Mouse (Mus musculus): ENCODE data around the gene Armc3. TPM values are rescaled to one million over a fixed set of nuclear protein-coding genes. Genes with fewer than 3 reads are reported as not detected.

The Armc3 gene
- polyA plus RNA-seq, 1 experiment from 2014 or later, result 2.0 TPM

- ATAC-seq (no peak), DNase-seq (ENCODE audit: low spot score) (peak; percentile 38)
- no peak overlapping the region for H3K4me2 ChIP-seq (replicated peaks; ENCODE audit: low read depth, low read length)
- WGBS, result 12% methylated on average over 1 of the region's 1 CpGs
- no peaks in the 10 kb centered on the region for H3K4me1 ChIP-seq (ENCODE audit: insufficient read depth, low read depth, low read length)
- TF ChIP-seq CTCF (IDR thresholded peaks at IDR 0.05) (no peak), EP300 (IDR thresholded peaks at IDR 0.05) (no peak)
- no peak overlapping the region for H3K27ac ChIP-seq (ENCODE audit: low read length)
- no peaks in the 10 kb centered on the region for H3K9me3 ChIP-seq (ENCODE audit: low read length)
- no peaks in the 10 kb centered on the region for H3K36me3 ChIP-seq (ENCODE audit: insufficient read depth, low read length)
- H3K27me3 ChIP-seq (replicated peaks; ENCODE audit: insufficient read depth, low read length), result no peaks in the 10 kb centered on the region
- no peak overlapping the region for H3K4me3 ChIP-seq (ENCODE audit: low read depth, low read length)
- no peak overlapping the region for H3K9ac ChIP-seq (replicated peaks; ENCODE audit: low read depth)
These were observed 22.3 kb upstream of the Armc3 start for GRCm38 (mm10) chr2:19176827-19177236.

DNA sequence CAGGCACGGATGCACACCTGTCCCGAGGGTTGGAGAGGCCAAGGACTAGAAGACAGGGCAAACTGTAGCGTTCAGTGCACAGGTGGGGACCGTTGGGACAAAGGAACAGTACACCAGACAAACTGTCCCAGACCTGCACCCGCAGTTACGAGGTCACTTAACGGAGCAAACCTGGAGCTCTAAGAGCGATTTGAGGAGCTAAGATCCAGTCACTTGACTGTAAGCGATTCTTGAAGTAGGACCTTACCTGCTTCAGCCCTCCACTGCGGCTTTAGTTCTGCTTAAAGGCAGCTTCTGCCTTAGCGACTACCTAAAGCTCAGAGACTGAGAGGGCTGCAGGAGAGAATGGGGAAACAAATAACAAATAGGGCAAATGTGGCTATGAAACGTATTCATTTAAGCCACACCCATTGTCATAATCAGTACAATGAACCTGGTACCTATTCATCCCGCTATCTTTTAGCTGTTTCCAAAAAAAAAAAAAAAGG, 308 bp downstream of the Armc3 start:
- Histone ChIP-seq H3K9me3 (ENCODE audit: low read length) (no peaks in the 10 kb centered on the region), H3K9ac (replicated peaks; ENCODE audit: low read depth) (no peak overlapping the region), H3K27ac (ENCODE audit: low read length) (no peak overlapping the region), H3K36me3 (ENCODE audit: insufficient read depth, low read length) (no peaks in the 10 kb centered on the region), H3K27me3 (replicated peaks; ENCODE audit: insufficient read depth, low read length) (no peaks in the 10 kb centered on the region), H3K4me2 (replicated peaks; ENCODE audit: low read depth, low read length) (peak overlapping the region; percentile 56), H3K4me3 (ENCODE audit: low read depth, low read length) (peak overlapping the region; percentile 43; the same call in 1 of the 2 replicates), H3K4me1 (ENCODE audit: insufficient read depth, low read depth, low read length) (peaks cover 6% of the 10 kb centered on the region; the same call in 1 of the 2 replicates)
- 29% methylated on average over 13 of the region's 13 CpGs for WGBS
- TF ChIP-seq EP300 (IDR thresholded peaks at IDR 0.05) (no peak), CTCF (IDR thresholded peaks at IDR 0.05) (no peak)
- ATAC-seq (0 out of 2 replicates have a peak, but pooled peaks have one; percentile 4), DNase-seq (ENCODE audit: low spot score) (peak; percentile 26)

- no peaks in the 10 kb centered on the region for H3K9me3 ChIP-seq (ENCODE audit: low read length)
- no peak overlapping the region for H3K4me3 ChIP-seq (ENCODE audit: low read depth, low read length)
- H3K27ac ChIP-seq (ENCODE audit: low read length), result no peak overlapping the region
- no peak for TF ChIP-seq EP300 (IDR thresholded peaks at IDR 0.05)
- TF ChIP-seq CTCF (IDR thresholded peaks at IDR 0.05), result no peak
- no peaks in the 10 kb centered on the region for H3K27me3 ChIP-seq (replicated peaks; ENCODE audit: insufficient read depth, low read length)
- ATAC-seq, result no peak
- H3K4me1 ChIP-seq (ENCODE audit: insufficient read depth, low read depth, low read length), result peaks cover 6% of the 10 kb centered on the region; the same call in 1 of the 2 replicates
- H3K4me2 ChIP-seq (replicated peaks; ENCODE audit: low read depth, low read length), result no peak overlapping the region
- H3K36me3 ChIP-seq (ENCODE audit: insufficient read depth, low read length), result no peaks in the 10 kb centered on the region
- H3K9ac ChIP-seq (replicated peaks; ENCODE audit: low read depth), result no peak overlapping the region
- DNase-seq (ENCODE audit: low spot score), result no peak
- 40% methylated on average over 1 of the region's 1 CpGs for WGBS
These were observed 1.0 kb downstream of the Armc3 start for GRCm38 (mm10) chr2:19200112-19200511.

GRCm38 (mm10) chr2:19201682-19202081, 2.6 kb downstream of the Armc3 start:
- 24% methylated on average over 2 of the region's 2 CpGs for WGBS
- Histone ChIP-seq H3K4me3 (ENCODE audit: low read depth, low read length) (no peak overlapping the region), H3K9me3 (ENCODE audit: low read length) (no peaks in the 10 kb centered on the region), H3K27me3 (replicated peaks; ENCODE audit: insufficient read depth, low read length) (no peaks in the 10 kb centered on the region), H3K4me2 (replicated peaks; ENCODE audit: low read depth, low read length) (no peak overlapping the region), H3K4me1 (ENCODE audit: insufficient read depth, low read depth, low read length) (peaks cover 6% of the 10 kb centered on the region; the same call in 1 of the 2 replicates), H3K27ac (ENCODE audit: low read length) (no peak overlapping the region), H3K9ac (replicated peaks; ENCODE audit: low read depth) (no peak overlapping the region), H3K36me3 (ENCODE audit: insufficient read depth, low read length) (no peaks in the 10 kb centered on the region)
- TF ChIP-seq EP300 (IDR thresholded peaks at IDR 0.05) (no peak), CTCF (IDR thresholded peaks at IDR 0.05) (no peak)
- ATAC-seq (no peak), DNase-seq (ENCODE audit: low spot score) (peak; percentile 19)

DNA sequence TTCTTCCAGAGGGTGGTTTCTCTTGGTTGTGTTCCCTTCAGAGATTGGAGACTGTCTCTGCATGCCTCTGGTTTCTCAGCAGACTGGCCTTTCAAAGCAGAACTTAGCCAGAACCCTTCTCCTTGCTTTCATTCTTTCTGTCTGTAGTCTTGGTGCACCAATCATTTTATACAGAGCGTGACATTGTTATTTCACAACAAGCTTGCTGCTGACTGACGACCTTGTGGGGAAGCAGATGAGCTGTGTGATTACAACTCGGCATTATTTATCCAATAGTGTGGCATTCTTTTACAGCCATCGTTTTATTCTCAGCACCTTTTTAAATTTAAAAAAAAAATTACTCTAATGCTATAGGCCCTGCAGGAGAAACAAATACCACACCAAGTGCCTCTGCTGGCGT, 35.2 kb downstream of the Armc3 start:
- ATAC-seq (no peak), DNase-seq (ENCODE audit: low spot score) (no peak)
- Histone ChIP-seq H3K27me3 (replicated peaks; ENCODE audit: insufficient read depth, low read length) (no peaks in the 10 kb centered on the region), H3K4me2 (replicated peaks; ENCODE audit: low read depth, low read length) (no peak overlapping the region), H3K9me3 (ENCODE audit: low read length) (no peaks in the 10 kb centered on the region), H3K27ac (ENCODE audit: low read length) (no peak overlapping the region), H3K4me1 (ENCODE audit: insufficient read depth, low read depth, low read length) (no peaks in the 10 kb centered on the region), H3K9ac (replicated peaks; ENCODE audit: low read depth) (no peak overlapping the region), H3K4me3 (ENCODE audit: low read depth, low read length) (no peak overlapping the region), H3K36me3 (ENCODE audit: insufficient read depth, low read length) (no peaks in the 10 kb centered on the region)
- 69% methylated on average over 5 of the region's 5 CpGs for WGBS
- TF ChIP-seq CTCF (IDR thresholded peaks at IDR 0.05) (no peak), EP300 (IDR thresholded peaks at IDR 0.05) (no peak)

- Histone ChIP-seq H3K36me3 (ENCODE audit: insufficient read depth, low read length) (no peaks in the 10 kb centered on the region), H3K4me3 (ENCODE audit: low read depth, low read length) (no peak overlapping the region), H3K4me1 (ENCODE audit: insufficient read depth, low read depth, low read length) (no peaks in the 10 kb centered on the region), H3K27me3 (replicated peaks; ENCODE audit: insufficient read depth, low read length) (no peaks in the 10 kb centered on the region), H3K4me2 (replicated peaks; ENCODE audit: low read depth, low read length) (no peak overlapping the region), H3K9me3 (ENCODE audit: low read length) (no peaks in the 10 kb centered on the region), H3K27ac (ENCODE audit: low read length) (no peak overlapping the region), H3K9ac (replicated peaks; ENCODE audit: low read depth) (no peak overlapping the region)
- ATAC-seq (no peak), DNase-seq (ENCODE audit: low spot score) (no peak)
- TF ChIP-seq CTCF (IDR thresholded peaks at IDR 0.05), result no peak
- no peak for TF ChIP-seq EP300 (IDR thresholded peaks at IDR 0.05)
- 84% methylated on average over 2 of the region's 2 CpGs for WGBS
These were observed 36.1 kb downstream of the Armc3 start for GRCm38 (mm10) chr2:19235193-19235592.

- no peak overlapping the region for H3K27ac ChIP-seq (ENCODE audit: low read length)
- H3K4me1 ChIP-seq (ENCODE audit: insufficient read depth, low read depth, low read length), result no peaks in the 10 kb centered on the region
- H3K9me3 ChIP-seq (ENCODE audit: low read length), result no peaks in the 10 kb centered on the region
- H3K9ac ChIP-seq (replicated peaks; ENCODE audit: low read depth), result no peak overlapping the region
- 66% methylated on average over 4 of the region's 4 CpGs for WGBS
- H3K36me3 ChIP-seq (ENCODE audit: insufficient read depth, low read length), result no peaks in the 10 kb centered on the region
- no peaks in the 10 kb centered on the region for H3K27me3 ChIP-seq (replicated peaks; ENCODE audit: insufficient read depth, low read length)
- no peak for ATAC-seq
- no peak overlapping the region for H3K4me3 ChIP-seq (ENCODE audit: low read depth, low read length)
- no peak for DNase-seq (ENCODE audit: low spot score)
- TF ChIP-seq EP300 (IDR thresholded peaks at IDR 0.05) (no peak), CTCF (IDR thresholded peaks at IDR 0.05) (no peak)
- H3K4me2 ChIP-seq (replicated peaks; ENCODE audit: low read depth, low read length), result no peak overlapping the region
These were observed 36.5 kb downstream of the Armc3 start for GRCm38 (mm10) chr2:19235614-19236013.
